Mouse (Mus musculus): ENCODE results near the gene Prkra. TPM values are rescaled to one million over a fixed set of nuclear protein-coding genes. Genes with fewer than 3 reads are reported as not detected.

The Prkra gene
- polyA plus RNA-seq, 1 experiment = 25.6 TPM

DNA sequence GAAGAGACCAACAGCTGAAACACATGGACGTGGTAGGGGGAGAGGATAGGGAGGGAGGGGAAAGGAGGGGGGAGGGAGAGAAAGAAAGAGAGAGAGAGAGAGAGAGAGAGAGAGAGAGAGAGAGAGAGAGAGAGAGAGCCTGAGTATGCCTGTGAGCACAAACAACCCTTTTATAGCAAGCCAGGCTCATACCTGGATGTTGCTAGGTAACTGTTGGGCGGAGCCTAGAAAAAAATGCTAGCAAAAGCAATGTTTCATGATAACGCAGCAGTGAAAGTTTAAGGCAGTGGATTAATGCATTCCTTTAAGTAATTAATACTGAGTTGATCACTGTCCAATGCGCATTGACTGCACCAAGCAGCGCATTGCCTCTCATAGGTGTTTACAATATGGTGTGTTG lies 6.8 kb upstream of the Prkra start:
- H3K36me3 ChIP-seq (ENCODE audit: control insufficient read depth, insufficient read depth, low read length, poor library complexity, severe bottlenecking) = no peaks in the 10 kb centered on the region
- no peaks in the 10 kb centered on the region for H3K4me1 ChIP-seq (ENCODE audit: control insufficient read depth, insufficient read depth, low read length)
- no peak for TF ChIP-seq EP300 (IDR thresholded peaks at IDR 0.05; ENCODE audit: insufficient read depth, low read depth, low read length)
- TF ChIP-seq POLR2A (IDR thresholded peaks at IDR 0.05; ENCODE audit: insufficient read depth, low read length) = no peak
- no peak for TF ChIP-seq CTCF (IDR thresholded peaks at IDR 0.05; ENCODE audit: low read depth, low read length)

DNA sequence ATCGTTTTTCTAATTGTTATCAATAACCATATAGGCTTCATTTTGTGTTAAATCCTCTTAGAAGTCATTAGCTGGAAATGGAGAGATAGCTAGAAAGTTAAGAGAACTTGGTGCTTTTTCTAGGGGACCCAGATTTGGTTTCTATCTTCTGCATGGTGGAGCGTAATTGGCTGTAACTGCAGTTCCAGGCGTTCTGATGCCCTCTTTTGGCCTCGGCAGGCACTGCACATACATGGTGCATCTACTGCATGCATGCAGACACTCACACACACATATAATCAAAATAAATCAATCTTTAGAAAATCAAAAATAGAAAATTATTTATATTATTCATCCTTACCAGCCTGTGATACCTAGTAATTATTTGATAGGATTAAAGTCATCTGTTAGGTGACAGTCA lies 5.3 kb upstream of the Prkra start:
- no peak overlapping the region for H3K4me3 ChIP-seq (ENCODE audit: low read depth, low read length)
- no peak overlapping the region for H3K9ac ChIP-seq (ENCODE audit: low read depth, poor library complexity, severe bottlenecking)
- H3K36me3 ChIP-seq (ENCODE audit: control insufficient read depth, insufficient read depth, low read length, poor library complexity, severe bottlenecking) = no peaks in the 10 kb centered on the region
- no peaks in the 10 kb centered on the region for H3K4me1 ChIP-seq (ENCODE audit: control insufficient read depth, insufficient read depth, low read length)
- no peak overlapping the region for H3K27ac ChIP-seq (ENCODE audit: insufficient read depth, low read length)
- no peak for TF ChIP-seq EP300 (IDR thresholded peaks at IDR 0.05; ENCODE audit: insufficient read depth, low read depth, low read length)
- TF ChIP-seq CTCF (IDR thresholded peaks at IDR 0.05; ENCODE audit: low read depth, low read length) = peak; percentile 45
- no peaks in the 10 kb centered on the region for H3K9me3 ChIP-seq (replicated peaks; ENCODE audit: control insufficient read depth, insufficient read depth, low read length, poor library complexity, severe bottlenecking)
- no peaks in the 10 kb centered on the region for H3K27me3 ChIP-seq (ENCODE audit: control insufficient read depth, insufficient read depth, low read length, poor library complexity, severe bottlenecking)

More for the DNA sequence above, 6.8 kb upstream of the Prkra start:
- Histone ChIP-seq H3K4me3 (ENCODE audit: low read depth, low read length) (no peak overlapping the region), H3K9me3 (replicated peaks; ENCODE audit: control insufficient read depth, insufficient read depth, low read length, poor library complexity, severe bottlenecking) (no peaks in the 10 kb centered on the region), H3K9ac (ENCODE audit: low read depth, poor library complexity, severe bottlenecking) (no peak overlapping the region), H3K27ac (ENCODE audit: insufficient read depth, low read length) (no peak overlapping the region), H3K27me3 (ENCODE audit: control insufficient read depth, insufficient read depth, low read length, poor library complexity, severe bottlenecking) (no peaks in the 10 kb centered on the region)

GRCm38 (mm10) chr2:76648666-76649141 lies 889 bp upstream of the Prkra start:
- H3K9ac ChIP-seq (ENCODE audit: low read depth, poor library complexity, severe bottlenecking) = peak overlapping the region; percentile 65
- no peaks in the 10 kb centered on the region for H3K9me3 ChIP-seq (replicated peaks; ENCODE audit: control insufficient read depth, insufficient read depth, low read length, poor library complexity, severe bottlenecking)
- peak overlapping the region; percentile 76 for H3K4me3 ChIP-seq (ENCODE audit: low read depth, low read length)
- no peaks in the 10 kb centered on the region for H3K4me1 ChIP-seq (ENCODE audit: control insufficient read depth, insufficient read depth, low read length)
- TF ChIP-seq POLR2A (IDR thresholded peaks at IDR 0.05; ENCODE audit: insufficient read depth, low read length) (peak; percentile 11), EP300 (IDR thresholded peaks at IDR 0.05; ENCODE audit: insufficient read depth, low read depth, low read length) (no peak)
- no peaks in the 10 kb centered on the region for H3K27me3 ChIP-seq (ENCODE audit: control insufficient read depth, insufficient read depth, low read length, poor library complexity, severe bottlenecking)
- H3K36me3 ChIP-seq (ENCODE audit: control insufficient read depth, insufficient read depth, low read length, poor library complexity, severe bottlenecking) = no peaks in the 10 kb centered on the region
- H3K27ac ChIP-seq (ENCODE audit: insufficient read depth, low read length) = peak overlapping the region; percentile 60

- Histone ChIP-seq H3K9ac (ENCODE audit: low read depth, poor library complexity, severe bottlenecking) (peak overlapping the region; percentile 65), H3K4me1 (ENCODE audit: control insufficient read depth, insufficient read depth, low read length) (no peaks in the 10 kb centered on the region), H3K27ac (ENCODE audit: insufficient read depth, low read length) (no peak overlapping the region), H3K36me3 (ENCODE audit: control insufficient read depth, insufficient read depth, low read length, poor library complexity, severe bottlenecking) (no peaks in the 10 kb centered on the region), H3K9me3 (replicated peaks; ENCODE audit: control insufficient read depth, insufficient read depth, low read length, poor library complexity, severe bottlenecking) (no peaks in the 10 kb centered on the region), H3K4me3 (ENCODE audit: low read depth, low read length) (peak overlapping the region; percentile 76), H3K27me3 (ENCODE audit: control insufficient read depth, insufficient read depth, low read length, poor library complexity, severe bottlenecking) (no peaks in the 10 kb centered on the region)
- no peak for TF ChIP-seq CTCF (IDR thresholded peaks at IDR 0.05; ENCODE audit: low read depth, low read length)
- no peak for TF ChIP-seq POLR2A (IDR thresholded peaks at IDR 0.05; ENCODE audit: insufficient read depth, low read length)
- TF ChIP-seq EP300 (IDR thresholded peaks at IDR 0.05; ENCODE audit: insufficient read depth, low read depth, low read length) = no peak
These were observed 360 bp downstream of the Prkra start for GRCm38 (mm10) chr2:76647441-76647869.

GRCm38 (mm10) chr2:76643801-76644200 lies 4.0 kb downstream of the Prkra start:
- no peaks in the 10 kb centered on the region for H3K4me1 ChIP-seq (ENCODE audit: control insufficient read depth, insufficient read depth, low read length)
- TF ChIP-seq EP300 (IDR thresholded peaks at IDR 0.05; ENCODE audit: insufficient read depth, low read depth, low read length) = no peak
- no peak for TF ChIP-seq POLR2A (IDR thresholded peaks at IDR 0.05; ENCODE audit: insufficient read depth, low read length)
- TF ChIP-seq CTCF (IDR thresholded peaks at IDR 0.05; ENCODE audit: low read depth, low read length) = no peak
- no peak overlapping the region for H3K4me3 ChIP-seq (ENCODE audit: low read depth, low read length)
- H3K27me3 ChIP-seq (ENCODE audit: control insufficient read depth, insufficient read depth, low read length, poor library complexity, severe bottlenecking) = no peaks in the 10 kb centered on the region
- no peak overlapping the region for H3K27ac ChIP-seq (ENCODE audit: insufficient read depth, low read length)
- no peaks in the 10 kb centered on the region for H3K9me3 ChIP-seq (replicated peaks; ENCODE audit: control insufficient read depth, insufficient read depth, low read length, poor library complexity, severe bottlenecking)
- no peak overlapping the region for H3K9ac ChIP-seq (ENCODE audit: low read depth, poor library complexity, severe bottlenecking)
- H3K36me3 ChIP-seq (ENCODE audit: control insufficient read depth, insufficient read depth, low read length, poor library complexity, severe bottlenecking) = no peaks in the 10 kb centered on the region

DNA sequence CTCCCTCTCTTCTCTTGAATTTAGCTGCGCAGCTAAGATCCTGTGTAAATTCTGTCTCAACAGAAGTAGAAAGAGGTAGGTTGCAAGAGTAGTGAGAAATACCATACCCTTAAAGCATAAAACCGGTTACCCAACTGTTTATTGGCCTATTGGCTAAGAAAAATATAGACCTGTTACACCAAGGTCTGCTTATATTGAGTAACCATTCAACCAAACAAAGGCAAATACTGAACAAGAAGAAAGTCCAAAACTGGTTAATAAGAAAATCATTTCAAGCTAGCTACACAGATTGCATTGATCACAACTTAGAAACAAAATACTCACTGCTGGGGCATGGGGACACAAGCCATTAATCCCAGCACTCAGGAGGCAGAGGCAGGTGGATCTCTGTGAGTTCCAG lies 8.2 kb downstream of the Prkra start:
- H3K9ac ChIP-seq (ENCODE audit: low read depth, poor library complexity, severe bottlenecking) = no peak overlapping the region
- H3K9me3 ChIP-seq (replicated peaks; ENCODE audit: control insufficient read depth, insufficient read depth, low read length, poor library complexity, severe bottlenecking) = no peaks in the 10 kb centered on the region
- no peaks in the 10 kb centered on the region for H3K4me1 ChIP-seq (ENCODE audit: control insufficient read depth, insufficient read depth, low read length)
- no peak overlapping the region for H3K4me3 ChIP-seq (ENCODE audit: low read depth, low read length)
- peaks cover 3% of the 10 kb centered on the region; the same call in 1 of the 2 replicates for H3K36me3 ChIP-seq (ENCODE audit: control insufficient read depth, insufficient read depth, low read length, poor library complexity, severe bottlenecking)
- no peak overlapping the region for H3K27ac ChIP-seq (ENCODE audit: insufficient read depth, low read length)
- TF ChIP-seq EP300 (IDR thresholded peaks at IDR 0.05; ENCODE audit: insufficient read depth, low read depth, low read length) = no peak
- no peak for TF ChIP-seq CTCF (IDR thresholded peaks at IDR 0.05; ENCODE audit: low read depth, low read length)
- H3K27me3 ChIP-seq (ENCODE audit: control insufficient read depth, insufficient read depth, low read length, poor library complexity, severe bottlenecking) = no peaks in the 10 kb centered on the region

Data from ES-Bruce4 (cell line).